Mouse (Mus musculus) C2C12 (cell line): Measurements from ENCODE around the gene Ddx59. TPM values are rescaled to one million over a fixed set of nuclear protein-coding genes. Genes with fewer than 3 reads are reported as not detected.
A peak's percentile ranks its signal among the peaks of the same experiment; 100 is the strongest.

ENCODE experiments used
- H3K27me3 ChIP-seq: one replicate; pipeline ENCODE4 v1.6.1; 2011; ENCODE audit not compliant: control insufficient read depth, insufficient read depth, insufficient read length
- H3K36me3 ChIP-seq: one replicate; pipeline ENCODE4 v1.6.1; 2011; ENCODE audit not compliant: control insufficient read depth, insufficient read depth
- H3K4me3 ChIP-seq: one replicate; pipeline ENCODE4 v1.5.1; 2011; ENCODE audit warnings: mild to moderate bottlenecking, control low read depth; ENCODE audit not compliant: poor library complexity, insufficient read depth, severe bottlenecking
- H3K79me2 ChIP-seq: one replicate; pipeline ENCODE4 v1.6.1; 2011; ENCODE audit not compliant: control insufficient read depth, insufficient read depth
- H3K79me3 ChIP-seq: one replicate; pipeline ENCODE4 v1.6.1; 2011; ENCODE audit warnings: low read depth, control low read depth
- H3ac ChIP-seq: one replicate; pipeline ENCODE3; 2011; ENCODE audit warnings: low read depth; ENCODE audit not compliant: control insufficient read depth, insufficient read length
- CEBPB ChIP-seq: IDR thresholded peaks from one replicate; pipeline ENCODE4 v1.6.1; 2011; ENCODE audit warnings: low read depth, mild to moderate bottlenecking, control low read depth, moderate library complexity
- CTCF ChIP-seq: IDR thresholded peaks from one replicate; pipeline ENCODE4 v1.5.1; 2011; ENCODE audit not compliant: control insufficient read depth, insufficient read depth, insufficient read length
- FOSL1 ChIP-seq: IDR thresholded peaks from one replicate; pipeline ENCODE4 v1.8.0; 2011; ENCODE audit warnings: mild to moderate bottlenecking, low read length; ENCODE audit not compliant: poor library complexity, insufficient read depth, severe bottlenecking
- MAX ChIP-seq: IDR thresholded peaks from one replicate; pipeline ENCODE4 v1.6.1; 2011; ENCODE audit warnings: mild to moderate bottlenecking, control low read depth
- MYOD1 ChIP-seq: IDR thresholded peaks from one replicate; pipeline ENCODE4 v1.6.1; 2011; ENCODE audit warnings: low read depth; ENCODE audit not compliant: control insufficient read depth, insufficient read length
- MYOG ChIP-seq: IDR thresholded peaks from one replicate; pipeline ENCODE4 v1.6.1; 2011; ENCODE audit not compliant: control insufficient read depth, insufficient read length; ENCODE audit errors: extremely low read depth
- USF1 ChIP-seq: IDR thresholded peaks from one replicate; pipeline ENCODE4 v1.6.1; 2011; ENCODE audit warnings: low read depth, mild to moderate bottlenecking, control low read depth, moderate library complexity
- polyA plus RNA-seq: library from polyadenylated mRNA; unstranded; fragments of >200 nt; fragmentation: generic; extraction: Trizol; gene quantifications from one replicate; pipeline ENCODE4 v1.2.1, GENCODE M21; 2012; ENCODE audit warnings: missing spikeins

Ddx59 gene
- polyA plus RNA-seq, 1 experiment = 6.0 TPM

- no peak for TF ChIP-seq FOSL1
- no peak for TF ChIP-seq MYOG
- TF ChIP-seq CTCF = no peak
- no peak for TF ChIP-seq MYOD1
- TF ChIP-seq USF1 = no peak
- no peak for TF ChIP-seq CEBPB
- no peak for TF ChIP-seq MAX
- no peaks in the 10 kb centered on the region for H3K27me3 ChIP-seq
- H3K36me3 ChIP-seq = no peaks in the 10 kb centered on the region
- no peak overlapping the region for H3ac ChIP-seq
- no peak overlapping the region for H3K4me3 ChIP-seq
- no peaks in the 10 kb centered on the region for H3K79me3 ChIP-seq
- no peaks in the 10 kb centered on the region for H3K79me2 ChIP-seq
Observed at GRCm38 (mm10) chr1:136381583-136381982, 33.5 kb upstream of the Ddx59 start.

GRCm38 (mm10) chr1:136386914-136387313 is 28.2 kb upstream of the Ddx59 start:
- Histone ChIP-seq H3ac (no peak overlapping the region), H3K79me2 (no peaks in the 10 kb centered on the region)
- TF ChIP-seq MYOD1 (no peak), FOSL1 (no peak), USF1 (no peak), CTCF (no peak), MAX (no peak), MYOG (no peak), CEBPB (no peak)

GRCm38 (mm10) chr1:136394506-136394905 is 20.6 kb upstream of the Ddx59 start:
- H3K36me3 ChIP-seq = no peaks in the 10 kb centered on the region
- no peaks in the 10 kb centered on the region for H3K79me2 ChIP-seq
- no peak for TF ChIP-seq FOSL1
- no peak for TF ChIP-seq MAX
- no peak for TF ChIP-seq MYOD1
- TF ChIP-seq CTCF = no peak
- no peak for TF ChIP-seq CEBPB
- no peak for TF ChIP-seq MYOG
- no peak for TF ChIP-seq USF1
- no peaks in the 10 kb centered on the region for H3K79me3 ChIP-seq
- H3K27me3 ChIP-seq = no peaks in the 10 kb centered on the region
- no peak overlapping the region for H3K4me3 ChIP-seq
- no peak overlapping the region for H3ac ChIP-seq

More at GRCm38 (mm10) chr1:136386914-136387313, 28.2 kb upstream of the Ddx59 start:
- Histone ChIP-seq H3K36me3 (no peaks in the 10 kb centered on the region), H3K79me3 (no peaks in the 10 kb centered on the region), H3K4me3 (no peak overlapping the region), H3K27me3 (no peaks in the 10 kb centered on the region)

GRCm38 (mm10) chr1:136395073-136395472 is 20.0 kb upstream of the Ddx59 start:
- Histone ChIP-seq H3K79me2 (no peaks in the 10 kb centered on the region), H3K4me3 (no peak overlapping the region), H3ac (no peak overlapping the region), H3K36me3 (no peaks in the 10 kb centered on the region), H3K79me3 (no peaks in the 10 kb centered on the region), H3K27me3 (no peaks in the 10 kb centered on the region)
- no peak for TF ChIP-seq MYOG
- TF ChIP-seq CEBPB = no peak

GRCm38 (mm10) chr1:136401281-136401680 is 13.8 kb upstream of the Ddx59 start:
- no peaks in the 10 kb centered on the region for H3K79me3 ChIP-seq
- H3K79me2 ChIP-seq = no peaks in the 10 kb centered on the region
- peak overlapping the region; percentile 2 for H3ac ChIP-seq
- TF ChIP-seq MYOD1 (no peak), CEBPB (no peak), MYOG (no peak), USF1 (no peak), CTCF (no peak), FOSL1 (no peak), MAX (no peak)
- no peaks in the 10 kb centered on the region for H3K36me3 ChIP-seq
- H3K4me3 ChIP-seq = no peak overlapping the region
- no peaks in the 10 kb centered on the region for H3K27me3 ChIP-seq

- H3K36me3 ChIP-seq = no peaks in the 10 kb centered on the region
- no peak overlapping the region for H3ac ChIP-seq
- no peaks in the 10 kb centered on the region for H3K79me3 ChIP-seq
- no peak overlapping the region for H3K4me3 ChIP-seq
- TF ChIP-seq CEBPB (peak; percentile 10), FOSL1 (no peak)
- no peaks in the 10 kb centered on the region for H3K79me2 ChIP-seq
- no peaks in the 10 kb centered on the region for H3K27me3 ChIP-seq
Observed at GRCm38 (mm10) chr1:136409631-136410030, 5.4 kb upstream of the Ddx59 start.

GRCm38 (mm10) chr1:136415756-136416126 is 670 bp downstream of the Ddx59 start:
- peak overlapping the region; percentile 45 for H3K4me3 ChIP-seq

More at GRCm38 (mm10) chr1:136415756-136416126, 670 bp downstream of the Ddx59 start:
- Histone ChIP-seq H3K79me3 (peaks cover 2% of the 10 kb centered on the region), H3K79me2 (peaks cover 7% of the 10 kb centered on the region), H3K36me3 (no peaks in the 10 kb centered on the region), H3ac (no peak overlapping the region), H3K27me3 (no peaks in the 10 kb centered on the region)
- no peak for TF ChIP-seq MYOG
